Mouse (Mus musculus) cerebellum, adult 9-11 months (tissue): ENCODE measurements around the gene Cd101.
A peak's percentile ranks its signal among the peaks of the same experiment; 100 is the strongest.

Experiments used
- DNase-seq: peaks from one replicate; pipeline ENCODE4 v3.0.0; 2022

Gene Cd101

DNA sequence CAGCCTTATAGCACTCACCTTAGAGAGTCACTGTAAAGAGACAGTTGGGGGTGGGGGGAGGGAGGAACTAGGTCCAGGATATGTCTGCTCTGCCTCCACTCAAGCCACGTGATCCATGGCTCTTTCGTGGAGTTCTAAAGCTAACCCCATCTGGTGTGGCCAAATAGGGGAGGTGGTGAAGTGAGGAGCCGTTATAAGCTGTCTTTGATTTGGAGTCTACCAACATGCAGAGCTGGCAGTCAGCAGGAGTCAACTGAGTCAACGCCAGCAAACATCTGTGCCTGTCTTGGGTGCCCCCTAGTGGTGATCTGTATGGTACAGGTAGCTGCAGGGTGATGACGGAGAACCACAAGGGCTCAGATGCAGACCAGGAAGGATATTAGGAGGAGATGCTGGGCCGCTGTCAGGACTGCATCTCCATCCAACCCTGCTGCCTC is 30.4 kb downstream of the Cd101 start:
- DNase-seq, result peak; percentile 15

DNA sequence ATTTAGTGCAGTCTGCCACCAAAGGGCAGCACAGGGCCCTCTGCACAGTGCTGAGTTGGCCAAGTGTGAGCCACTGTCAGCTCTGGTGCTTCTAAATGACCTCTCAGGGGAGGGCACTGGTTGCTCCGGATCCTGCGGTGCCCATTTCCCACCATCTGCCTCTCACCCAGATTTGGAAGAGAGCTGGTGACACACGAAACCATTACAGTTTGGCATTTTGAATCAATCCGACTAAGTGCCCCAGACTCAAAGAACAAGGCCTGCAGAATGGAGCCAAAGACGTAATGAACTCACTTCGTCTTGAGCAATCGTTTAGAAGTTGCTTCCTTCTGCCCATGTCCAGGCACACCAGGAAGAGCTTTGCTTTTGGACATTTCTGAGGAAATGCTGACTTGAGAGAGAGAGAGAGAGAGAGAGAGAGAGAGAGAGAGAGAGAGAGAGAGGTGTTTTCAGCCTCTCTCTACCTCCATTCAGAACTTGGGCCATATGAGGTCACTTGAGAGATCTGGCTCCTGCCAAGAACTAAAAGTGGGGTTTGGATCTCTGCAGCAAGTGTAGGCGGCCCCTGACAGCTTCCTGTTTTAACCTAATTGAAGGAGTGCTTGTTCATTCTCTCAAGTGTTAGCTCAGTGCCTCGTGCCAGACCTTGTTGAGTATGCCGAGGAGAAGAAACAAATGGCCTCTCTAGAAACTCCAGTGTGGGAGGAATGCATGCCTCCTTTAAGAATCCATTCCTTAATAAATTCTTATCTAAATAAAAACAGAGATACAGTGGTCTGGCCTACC is 31.4 kb downstream of the Cd101 start:
- DNase-seq, result no peak

DNA sequence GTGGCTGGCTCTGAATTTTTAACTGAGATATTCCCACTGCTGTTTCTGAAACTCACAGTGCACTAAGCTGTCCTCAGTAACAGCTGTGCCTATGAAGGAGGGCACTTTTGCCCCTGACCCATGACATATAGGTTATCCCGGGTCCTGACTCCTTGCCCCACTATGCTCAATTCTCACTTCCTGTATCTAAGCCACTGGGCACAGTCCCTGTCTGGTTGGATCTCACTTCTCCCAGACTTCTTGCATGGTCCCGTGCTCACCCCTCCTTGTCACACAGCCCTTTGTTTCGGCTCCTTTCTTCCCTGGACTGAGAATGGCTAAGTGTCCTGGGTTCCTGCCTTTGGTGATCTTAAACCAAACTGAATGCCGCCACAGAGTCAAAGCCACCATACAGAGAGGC is 35.1 kb downstream of the Cd101 start:
- DNase-seq, result no peak

DNA sequence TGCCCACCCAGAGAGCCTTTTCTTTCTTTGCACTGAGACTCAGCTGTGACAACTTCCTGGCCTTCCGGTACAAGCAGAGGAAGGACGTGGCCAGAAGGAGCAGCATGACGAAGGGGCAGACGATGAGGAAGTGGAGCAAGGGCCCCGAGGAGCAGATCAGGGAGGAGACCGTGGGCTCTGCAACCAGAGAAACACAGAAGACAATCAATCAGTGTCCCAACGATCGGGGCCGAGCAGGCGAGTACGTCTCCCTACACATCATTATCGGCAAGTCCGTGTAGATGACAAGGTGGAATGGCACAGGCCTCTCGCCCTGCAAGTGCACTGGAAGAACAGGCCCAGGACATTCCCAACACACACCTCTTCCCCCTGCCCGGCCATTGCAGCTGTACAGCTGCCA is 35.6 kb downstream of the Cd101 start:
- DNase-seq, result no peak

DNA sequence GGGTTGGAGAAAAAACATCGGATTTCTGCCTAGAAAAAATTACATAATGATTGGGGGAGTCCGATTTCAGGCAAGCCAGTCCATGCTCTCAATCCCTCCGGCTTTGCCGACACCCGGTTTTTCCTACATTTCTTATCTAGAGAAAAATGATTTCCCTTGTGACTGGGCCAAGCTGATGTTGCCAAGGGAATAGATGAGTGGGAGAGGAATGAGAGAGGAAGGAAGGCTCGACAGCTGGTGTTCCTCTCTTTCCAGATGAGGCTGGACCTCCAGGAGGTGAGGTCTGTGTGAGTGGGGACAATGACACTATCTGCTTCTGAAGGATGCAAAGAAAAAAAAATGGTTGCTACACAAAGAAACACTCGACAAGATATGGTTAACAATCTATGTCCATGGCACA is 36.2 kb downstream of the Cd101 start:
- no peak for DNase-seq

DNA sequence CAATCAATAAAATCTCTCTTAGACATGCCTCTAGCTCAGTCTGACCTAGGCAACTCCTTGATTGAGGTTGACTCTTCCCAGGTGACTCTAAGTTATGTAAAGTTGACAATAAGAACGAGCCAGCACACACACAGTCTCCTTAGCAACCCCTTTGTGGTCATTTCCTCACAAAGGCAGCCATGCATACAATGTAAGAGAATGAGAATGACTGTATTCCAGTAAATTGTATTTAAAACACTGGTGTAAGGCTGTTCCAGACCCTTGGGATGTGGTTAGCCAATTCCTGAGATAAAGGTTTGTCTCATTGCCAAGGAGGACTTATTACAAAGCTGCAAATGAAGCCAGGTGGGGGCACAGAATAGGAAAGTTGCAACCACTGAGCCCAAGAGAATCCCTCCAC is 39.1 kb downstream of the Cd101 start:
- DNase-seq, result no peak

DNA sequence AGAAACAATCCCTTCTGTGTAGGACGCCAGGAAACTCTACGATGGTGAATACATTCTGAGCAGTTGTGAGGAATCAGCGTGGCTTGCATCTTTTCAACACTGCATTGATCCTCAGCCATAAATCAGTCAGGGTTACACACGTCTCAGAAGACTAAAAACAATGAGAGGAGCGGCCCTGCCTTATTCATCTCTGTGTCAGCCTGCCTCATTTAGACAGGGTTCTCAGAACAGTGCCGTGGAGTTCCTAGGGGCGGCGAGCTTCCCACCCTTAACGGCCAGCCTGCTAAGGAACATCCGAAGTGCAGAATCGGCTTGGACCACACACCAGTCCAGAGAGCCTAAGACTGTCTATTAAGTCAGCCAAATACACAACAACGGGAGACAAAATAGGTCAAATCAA is 39.9 kb downstream of the Cd101 start:
- no peak for DNase-seq

DNA sequence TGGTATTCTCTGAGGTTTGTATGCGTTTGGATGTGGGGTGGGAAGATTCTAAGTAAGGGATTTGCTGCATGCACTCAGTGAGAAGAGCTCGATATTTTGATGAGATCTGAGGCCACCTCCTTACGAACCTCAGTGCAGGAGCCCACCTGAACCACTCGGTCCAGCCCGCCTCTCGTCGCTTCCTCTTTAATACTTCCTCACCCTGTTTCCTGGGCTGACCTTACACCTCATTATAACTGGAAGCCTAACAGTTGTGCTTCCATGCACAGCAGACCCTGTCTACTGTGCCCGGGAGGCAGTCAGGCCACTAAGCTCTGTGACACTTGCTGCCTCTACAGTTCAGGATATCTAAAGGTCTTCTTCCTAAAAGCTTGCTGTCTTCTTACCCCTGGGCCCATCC is 50.1 kb downstream of the Cd101 start:
- DNase-seq, result no peak

DNA sequence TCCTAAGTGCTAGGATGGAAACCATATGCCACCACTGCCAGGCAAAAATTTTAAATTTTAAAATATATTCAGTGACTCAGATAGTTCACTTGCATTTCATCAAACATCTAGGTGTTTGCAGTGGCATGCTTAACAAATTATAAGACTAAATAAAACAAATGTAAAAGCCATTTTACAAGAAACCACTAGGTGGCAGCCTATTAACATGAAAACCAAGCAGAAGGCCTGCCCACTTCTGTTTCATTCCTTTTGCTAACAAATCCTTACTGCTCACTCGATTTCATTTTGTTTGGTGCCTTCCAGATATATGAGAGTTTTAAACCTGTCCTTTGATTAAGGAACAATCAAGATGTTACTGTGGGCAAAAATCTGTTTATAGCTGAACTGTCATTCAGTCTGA is 55.5 kb downstream of the Cd101 start:
- DNase-seq, result no peak

DNA sequence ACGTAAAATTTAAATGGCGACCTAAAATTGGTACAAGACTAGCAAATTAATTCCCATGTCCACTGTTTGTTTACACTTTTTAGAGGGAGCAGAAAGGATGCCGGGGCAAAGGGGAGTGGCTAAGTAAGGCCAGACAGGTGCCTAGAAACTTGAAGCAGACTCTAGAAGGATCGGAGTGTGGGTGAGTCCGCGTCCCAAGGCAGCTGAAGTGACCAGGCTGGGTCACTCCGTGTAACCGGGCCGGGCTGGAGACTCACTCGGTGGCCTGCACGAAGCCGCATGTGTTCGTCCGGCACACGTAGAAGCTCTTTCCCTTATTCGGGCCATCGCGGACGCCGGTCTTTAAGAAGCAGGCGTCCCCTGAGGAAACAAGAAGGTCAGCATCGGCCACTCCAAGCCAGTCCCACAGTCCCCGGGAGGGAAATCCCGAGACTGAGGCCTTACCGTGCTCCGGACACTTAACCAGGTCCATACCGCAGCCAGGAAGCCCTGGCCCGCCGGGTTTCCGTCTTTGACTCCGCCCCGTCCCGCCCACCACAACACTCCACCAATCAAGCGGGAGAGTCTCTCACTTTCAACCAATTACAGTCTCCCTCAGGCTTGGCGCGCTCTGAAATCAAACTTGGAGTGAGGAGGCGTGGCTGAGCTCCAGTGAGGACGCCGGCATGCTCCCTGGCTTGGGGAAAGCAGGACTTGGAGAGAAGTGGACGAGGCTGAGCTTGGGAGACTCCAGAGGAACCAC is 60.0 kb downstream of the Cd101 start, which contains the start of gene Ttf2:
TSS of gene Ttf2 (minus strand) at position 488 of the 742 bp plus-strand sequence.
- DNase-seq, result peak; percentile 86

DNA sequence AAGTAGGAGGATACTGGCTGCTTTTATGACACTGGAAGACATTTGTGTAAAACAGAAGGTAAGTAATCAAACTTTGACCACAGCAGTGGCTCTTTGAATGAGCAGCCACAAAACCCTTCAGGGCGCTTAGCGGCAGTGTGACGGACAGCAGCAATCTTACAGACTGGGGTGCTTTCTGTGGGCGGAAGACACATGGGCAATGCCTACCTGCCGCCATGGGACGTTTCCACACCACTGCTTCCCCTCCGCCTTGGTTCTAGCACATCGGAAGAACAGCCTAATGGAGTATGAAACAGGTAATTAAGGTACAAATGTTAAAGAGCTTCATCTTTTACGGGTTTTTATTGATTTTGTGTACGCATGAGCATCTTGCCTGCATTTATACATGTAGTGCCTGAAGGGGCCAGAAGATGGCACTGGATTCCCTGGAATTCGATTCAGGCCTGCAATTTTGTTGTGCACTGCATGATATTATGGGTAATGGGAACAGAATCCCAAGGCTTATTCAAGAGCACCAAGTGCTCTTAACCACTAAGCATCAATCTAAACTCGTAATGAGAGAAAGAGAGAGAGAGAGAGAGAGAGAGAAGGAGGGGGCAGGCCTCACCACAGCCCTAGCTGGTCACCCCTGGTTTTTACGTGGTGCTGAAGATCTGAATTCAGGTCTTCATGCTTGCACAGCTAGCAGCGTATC is 65.4 kb downstream of the Cd101 start:
- DNase-seq, result no peak

DNA sequence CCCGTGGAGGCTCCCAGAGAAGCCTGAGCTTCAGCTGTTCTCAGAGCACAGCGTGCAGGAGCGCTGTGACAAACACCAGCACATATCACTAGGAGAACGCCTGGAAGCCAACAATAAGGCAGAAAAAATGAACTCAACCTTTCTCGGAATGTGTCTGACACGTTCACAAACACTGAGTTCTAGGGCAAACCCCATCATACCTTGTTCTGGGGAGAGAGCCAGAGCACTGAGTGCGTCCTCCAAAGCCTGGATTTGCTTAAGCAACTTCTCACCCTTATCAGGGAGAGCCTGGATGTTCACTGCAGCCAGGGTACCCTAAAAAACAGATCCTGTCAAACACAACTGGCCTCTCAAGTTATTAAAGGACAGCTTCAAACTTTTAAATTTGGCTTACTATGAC is 67.9 kb downstream of the Cd101 start:
- no peak for DNase-seq

DNA sequence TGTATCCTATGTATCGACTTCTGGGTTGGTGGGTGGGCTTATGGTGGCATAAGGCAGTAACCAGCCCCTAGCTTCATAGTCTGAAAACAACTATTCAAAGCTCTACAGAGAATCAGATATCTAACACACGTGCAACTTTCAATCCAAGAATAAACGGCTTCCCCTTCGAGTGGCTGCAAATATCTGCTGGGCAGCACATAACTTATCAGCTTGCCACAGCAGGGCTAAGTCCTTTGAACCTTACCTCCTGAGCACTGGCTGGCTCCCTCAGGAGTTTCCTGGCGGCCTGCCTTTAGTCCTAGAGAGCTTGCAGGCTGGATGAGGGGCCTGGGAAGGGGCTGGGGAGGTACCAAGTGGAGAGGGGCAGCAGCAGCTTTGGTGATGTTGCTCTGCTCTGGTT is 68.3 kb downstream of the Cd101 start:
- no peak for DNase-seq

DNA sequence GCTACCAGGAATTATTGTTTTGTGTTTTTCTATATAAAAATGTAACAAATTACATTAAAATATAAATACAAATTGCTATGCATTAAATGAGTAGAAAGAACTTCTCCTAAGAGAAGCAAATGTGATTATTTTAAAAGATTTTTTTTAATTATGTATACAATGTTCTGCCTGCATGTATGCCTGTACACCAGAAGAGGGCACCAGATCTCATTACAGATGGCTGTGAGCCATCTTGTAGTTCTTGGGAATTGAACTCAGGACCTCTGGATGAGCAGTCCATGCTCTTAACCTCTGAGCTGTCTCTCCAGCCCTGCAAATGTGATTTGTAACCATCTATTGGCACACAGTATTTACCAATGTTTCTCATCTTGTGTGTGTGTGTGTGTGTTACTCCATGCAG is 74.7 kb downstream of the Cd101 start:
- DNase-seq, result no peak

DNA sequence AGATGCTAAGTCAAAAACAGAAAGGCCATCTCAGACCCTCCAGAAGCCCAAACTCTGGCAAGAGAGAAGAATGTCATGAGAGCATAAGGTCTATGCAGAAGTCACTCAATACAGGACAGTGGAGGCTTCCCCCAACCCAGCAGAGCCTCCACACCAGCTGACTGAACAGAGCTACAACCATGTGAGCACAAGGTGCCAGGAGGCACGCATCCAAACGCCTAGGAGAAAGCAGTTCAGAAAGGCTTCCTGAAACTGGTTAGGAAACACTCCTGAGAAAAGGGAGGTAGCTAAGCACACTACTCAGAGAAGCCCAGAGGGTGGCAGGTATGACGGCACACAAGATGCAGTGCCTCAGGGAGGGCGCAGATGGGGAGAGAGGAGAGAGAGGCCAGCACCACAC is 77.8 kb downstream of the Cd101 start:
- DNase-seq, result no peak

DNA sequence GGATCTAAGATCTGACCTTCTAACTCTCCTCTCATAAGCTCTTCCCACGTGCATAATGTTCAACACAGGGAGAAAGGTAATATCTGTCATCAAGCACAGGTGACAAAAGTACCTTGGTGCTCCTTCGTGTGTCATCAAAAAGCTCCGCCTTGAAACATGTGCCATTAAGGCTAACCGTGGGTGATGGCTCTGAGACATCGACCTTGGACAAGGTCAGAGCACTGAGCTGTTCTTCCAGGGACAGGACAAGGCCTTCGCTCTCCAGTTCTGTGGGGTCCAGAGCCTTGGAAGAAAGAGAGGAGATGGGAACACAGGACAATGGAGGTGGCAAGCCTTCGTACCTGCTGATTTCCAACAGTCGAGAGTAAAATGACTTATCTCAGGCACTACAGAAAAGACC is 82.1 kb downstream of the Cd101 start:
- no peak for DNase-seq
